Comparison of ENCODE assay signal across 25 mouse cellular contexts in genomic region chr8:121930047-121930446, GRCm38 (mm10). TPM values are rescaled to one million over a fixed set of nuclear protein-coding genes. Genes with fewer than 3 reads are reported as not detected.
DNase-seq lines count a peak whose midpoint lies in the region; ATAC-seq and TF ChIP-seq lines count a peak whose summit lies in the region.
"Had no signal": no experiment of that assay in that cellular context is flagged by ENCODE, and none has a peak within 500 bp of the region (broad histone marks: within the 10 kb centered on the region; RNA-seq: fewer than 3 reads in every experiment).

No protein-coding gene starts in this region.

- H3K27me3 ChIP-seq in liver, adult 2 months (ENCODE audit: control insufficient read depth, insufficient read depth, low read length): no peaks in the 10 kb centered on the region
- no peaks in the 10 kb centered on the region for H3K27me3 ChIP-seq in liver, embryonic 12.5 days (replicated peaks)
- no peaks in the 10 kb centered on the region for H3K27me3 ChIP-seq in hindbrain, embryonic 16.5 days (replicated peaks; ENCODE audit: control insufficient read depth, insufficient read depth, low read length)
- H3K27me3 ChIP-seq in heart, embryonic 12.5 days (replicated peaks): no peaks in the 10 kb centered on the region
- H3K27me3 ChIP-seq: CH12.LX, Patski had no signal

- no peaks in the 10 kb centered on the region for H3K79me2 ChIP-seq in liver, adult 2 months (ENCODE audit: control insufficient read depth, insufficient read depth, low read length)

- 32% methylated on average over 4 of the region's 4 CpGs for WGBS in liver, adult 2 months
- WGBS in liver, embryonic 12.5 days (ENCODE audit: insufficient replicate concordance): 56% methylated on average over 4 of the region's 4 CpGs
- 86% methylated on average over 4 of the region's 4 CpGs for WGBS in hindbrain, embryonic 16.5 days
- 71% methylated on average over 4 of the region's 4 CpGs for WGBS in heart, embryonic 12.5 days

- peak; percentile 59 for DNase-seq in liver, adult 2 months (ENCODE audit: extremely low read depth, low read depth, low spot score)
- DNase-seq in layer of hippocampus, adult 11-12 months (ENCODE audit: low spot score): no peak
- DNase-seq: adrenal gland, adult 2 months; adrenal gland, adult 8-10 months; adrenal gland, postnatal 10 days; adrenal gland, postnatal 14 days; adrenal gland, postnatal 25 days; adrenal gland, postnatal 36 days; B cell, adult 2 months; cerebellum, adult 11 months; cerebellum, adult 11-12 months had no signal

- H3K9me3 ChIP-seq in liver, embryonic 12.5 days (replicated peaks): no peaks in the 10 kb centered on the region
- H3K9me3 ChIP-seq in hindbrain, embryonic 16.5 days (ENCODE audit: control insufficient read depth, low read length): no peaks in the 10 kb centered on the region
- H3K9me3 ChIP-seq in heart, embryonic 12.5 days (replicated peaks): no peaks in the 10 kb centered on the region
- H3K9me3 ChIP-seq: G1E had no signal

- no peak overlapping the region for H3K9ac ChIP-seq in liver, adult 2 months (ENCODE audit: low read depth, low read length)
- no peak overlapping the region for H3K9ac ChIP-seq in liver, embryonic 12.5 days
- no peak overlapping the region for H3K9ac ChIP-seq in hindbrain, embryonic 16.5 days (ENCODE audit: low read depth, low read length)
- H3K9ac ChIP-seq in heart, embryonic 12.5 days: no peak overlapping the region

- TF ChIP-seq CTCF in liver, adult 2 months (IDR thresholded peaks at IDR 0.05; ENCODE audit: low read depth, low read length): no peak

- no peak for TF ChIP-seq POLR2A in liver, adult 2 months (IDR thresholded peaks at IDR 0.05; ENCODE audit: extremely low read depth, insufficient read depth, low read length)

- no peak overlapping the region for H3K4me3 ChIP-seq in liver, adult 2 months (ENCODE audit: insufficient read depth, low read depth, low read length)
- H3K4me3 ChIP-seq in liver, embryonic 12.5 days: no peak overlapping the region
- H3K4me3 ChIP-seq in hindbrain, embryonic 16.5 days (ENCODE audit: low read length): no peak overlapping the region
- H3K4me3 ChIP-seq in heart, embryonic 12.5 days: no peak overlapping the region

- peaks cover 25% of the 10 kb centered on the region for H3K4me1 ChIP-seq in liver, adult 2 months (ENCODE audit: control insufficient read depth, insufficient read depth, low read length)
- H3K4me1 ChIP-seq in liver, embryonic 12.5 days: 0 out of 2 replicates have a peak, but pooled peaks cover 3% of the 10 kb centered on the region
- peaks cover 8% of the 10 kb centered on the region for H3K4me1 ChIP-seq in hindbrain, embryonic 16.5 days (ENCODE audit: control insufficient read depth, insufficient read depth, low read depth, low read length)
- peaks cover 5% of the 10 kb centered on the region; the same call in 1 of the 2 replicates for H3K4me1 ChIP-seq in heart, embryonic 12.5 days (replicated peaks)

- peaks cover 7% of the 10 kb centered on the region; the same call in 1 of the 2 replicates for H3K36me3 ChIP-seq in liver, adult 2 months (ENCODE audit: control insufficient read depth, insufficient read depth, low read length)
- no peaks in the 10 kb centered on the region for H3K36me3 ChIP-seq in liver, embryonic 12.5 days
- no peaks in the 10 kb centered on the region for H3K36me3 ChIP-seq in hindbrain, embryonic 16.5 days (ENCODE audit: control insufficient read depth, insufficient read depth, low read length)
- no peaks in the 10 kb centered on the region for H3K36me3 ChIP-seq in heart, embryonic 12.5 days
- H3K36me3 ChIP-seq: G1E had no signal

- ATAC-seq in liver, embryonic 12.5 days: no peak
- peak; percentile 70 for ATAC-seq in granulocyte monocyte progenitor cell, adult 5-6 weeks (replicated peaks; ENCODE audit: poor library complexity, severe bottlenecking)
- peak; percentile 56 for ATAC-seq in megakaryocyte, adult 5-6 weeks (ENCODE audit: poor library complexity, severe bottlenecking)
- 0 out of 2 replicates have a peak, but pooled peaks have one; percentile 26 for ATAC-seq in megakaryocyte progenitor cell, adult 5-6 weeks (replicated peaks; ENCODE audit: poor library complexity)
- ATAC-seq in hindbrain, embryonic 16.5 days: no peak
- ATAC-seq in heart, embryonic 12.5 days (ENCODE audit: insufficient number of reproducible peaks, low FRiP score): no peak
- ATAC-seq: activated CD4-positive, CD25-positive, alpha-beta regulatory T cell, adult 4 months; CD4-positive, CD25-positive, alpha-beta regulatory T cell, adult 4 months; Patski had no signal

- no peak overlapping the region for H3K4me2 ChIP-seq in liver, embryonic 12.5 days
- H3K4me2 ChIP-seq in hindbrain, embryonic 16.5 days (ENCODE audit: low read length): no peak overlapping the region
- H3K4me2 ChIP-seq in heart, embryonic 12.5 days: no peak overlapping the region

- H3K27ac ChIP-seq in liver, adult 2 months (replicated peaks; ENCODE audit: insufficient read depth, low read depth, low read length): peak overlapping the region; percentile 15
- no peak overlapping the region for H3K27ac ChIP-seq in liver, embryonic 12.5 days
- H3K27ac ChIP-seq in hindbrain, embryonic 16.5 days (ENCODE audit: low read depth, low read length): no peak overlapping the region
- H3K27ac ChIP-seq in heart, embryonic 12.5 days (ENCODE audit: poor library complexity, severe bottlenecking): no peak overlapping the region

RNA-seq across cellular contexts. Expression of gene Car5a, which starts 14.7 kb away (rescaled TPM):
- 90.5 and 92.0 TPM in 2 replicates for total RNA-seq in liver, adult 2 months (2014; rRNA removed)
- polyA plus RNA-seq in liver, adult 2 months (2012; rRNA removed): 203 and 352 TPM in 2 replicates
- polyA plus RNA-seq in liver, embryonic 12.5 days (2016; fragmentation: Nextera tagmentation; extraction: Ambion mirVana): 0.69 and 0.85 TPM in 2 replicates
- total RNA-seq in granulocyte monocyte progenitor cell, adult 5-6 weeks (2014; fragmentation: Nextera tagmentation): not detected in 2 replicates
- total RNA-seq in granulocyte monocyte progenitor cell, adult 5-6 weeks (2017): not detected in 2 replicates
- total RNA-seq in megakaryocyte, adult 5-6 weeks (2015): not detected in 2 replicates
- not detected in 2 replicates for total RNA-seq in megakaryocyte, adult 5-6 weeks (2017)
- total RNA-seq in megakaryocyte progenitor cell, adult 5-6 weeks (2015): not detected in 2 replicates
- total RNA-seq in megakaryocyte progenitor cell, adult 5-6 weeks (2017): not detected in 2 replicates
- 0.25 and 0.40 TPM in 2 replicates for polyA plus RNA-seq in hindbrain, embryonic 16.5 days (2015; fragmentation: Nextera tagmentation; extraction: Ambion mirVana)
- not detected in 2 replicates for polyA plus RNA-seq in heart, embryonic 12.5 days (2016; fragmentation: Nextera tagmentation; extraction: Ambion mirVana)
- total RNA-seq: adrenal gland, adult 18-20 months; adrenal gland, adult 8-10 months; adrenal gland, postnatal 25 days; adrenal gland, postnatal 36 days; MEL had no signal
- polyA plus RNA-seq: C2C12; CD4-positive, CD25-positive, alpha-beta regulatory T cell, adult 4 months; Patski had no signal

RNA-seq across cellular contexts. Expression of gene Banp, which starts 19.5 kb away (rescaled TPM):
- total RNA-seq in liver, adult 2 months (2014; rRNA removed): 9.8 and 19.7 TPM in 2 replicates
- polyA plus RNA-seq in liver, adult 2 months (2012; rRNA removed): 24.5 and 38.2 TPM in 2 replicates
- 22.4 and 25.4 TPM in 2 replicates for polyA plus RNA-seq in liver, embryonic 12.5 days (2016; fragmentation: Nextera tagmentation; extraction: Ambion mirVana)
- total RNA-seq in granulocyte monocyte progenitor cell, adult 5-6 weeks (2014; fragmentation: Nextera tagmentation): 12.9 and 16.4 TPM in 2 replicates
- 19.3 and 31.1 TPM in 2 replicates for total RNA-seq in granulocyte monocyte progenitor cell, adult 5-6 weeks (2017)
- 8.1 and 9.2 TPM in 2 replicates for total RNA-seq in megakaryocyte, adult 5-6 weeks (2015)
- total RNA-seq in megakaryocyte, adult 5-6 weeks (2017): 21.3 and 28.7 TPM in 2 replicates
- 7.5 and 9.0 TPM in 2 replicates for total RNA-seq in megakaryocyte progenitor cell, adult 5-6 weeks (2015)
- total RNA-seq in megakaryocyte progenitor cell, adult 5-6 weeks (2017): 21.8 and 41.2 TPM in 2 replicates
- polyA plus RNA-seq in hindbrain, embryonic 16.5 days (2015; fragmentation: Nextera tagmentation; extraction: Ambion mirVana): 49.9 and 54.9 TPM in 2 replicates
- polyA plus RNA-seq in heart, embryonic 12.5 days (2016; fragmentation: Nextera tagmentation; extraction: Ambion mirVana): 28.4 and 31.8 TPM in 2 replicates

RNA-seq across cellular contexts. Expression of gene Slc7a5, which starts 22.6 kb away (rescaled TPM):
- total RNA-seq in liver, adult 2 months (2014; rRNA removed): 1.1 and 1.9 TPM in 2 replicates
- 2.3 and 4.5 TPM in 2 replicates for polyA plus RNA-seq in liver, adult 2 months (2012; rRNA removed)
- polyA plus RNA-seq in liver, embryonic 12.5 days (2016; fragmentation: Nextera tagmentation; extraction: Ambion mirVana): 52.6 and 58.9 TPM in 2 replicates
- total RNA-seq in granulocyte monocyte progenitor cell, adult 5-6 weeks (2014; fragmentation: Nextera tagmentation): 63.5 and 63.6 TPM in 2 replicates
- total RNA-seq in granulocyte monocyte progenitor cell, adult 5-6 weeks (2017): 22.8 and 29.4 TPM in 2 replicates
- 8.7 and 9.3 TPM in 2 replicates for total RNA-seq in megakaryocyte, adult 5-6 weeks (2015)
- total RNA-seq in megakaryocyte, adult 5-6 weeks (2017): 6.5 and 8.5 TPM in 2 replicates
- total RNA-seq in megakaryocyte progenitor cell, adult 5-6 weeks (2015): 46.4 and 57.5 TPM in 2 replicates
- total RNA-seq in megakaryocyte progenitor cell, adult 5-6 weeks (2017): 25.8 and 31.7 TPM in 2 replicates
- polyA plus RNA-seq in hindbrain, embryonic 16.5 days (2015; fragmentation: Nextera tagmentation; extraction: Ambion mirVana): 44.9 and 57.8 TPM in 2 replicates
- polyA plus RNA-seq in heart, embryonic 12.5 days (2016; fragmentation: Nextera tagmentation; extraction: Ambion mirVana): 22.3 and 24.6 TPM in 2 replicates

Comparison
In these comparisons a context has a peak if more than half of its experiments do, and no peak if none do; other contexts are left out.
1. ATAC-seq: peak in granulocyte monocyte progenitor cell, adult 5-6 weeks (single experiment), megakaryocyte, adult 5-6 weeks (single experiment) and megakaryocyte progenitor cell, adult 5-6 weeks (single experiment); none in liver, embryonic 12.5 days (single experiment), hindbrain, embryonic 16.5 days (single experiment) and heart, embryonic 12.5 days (single experiment).
2. RNA of gene Car5a, which starts 14.7 kb away (total RNA-seq): 90.5 to 92.0 TPM in liver, adult 2 months; not detected in granulocyte monocyte progenitor cell, adult 5-6 weeks, not detected in megakaryocyte, adult 5-6 weeks and not detected in megakaryocyte progenitor cell, adult 5-6 weeks; every median in the first group is over 10 times any median in the second.